Mouse (Mus musculus): ENCODE measurements around the gene Hoxc8.

- TF ChIP-seq CTCF (IDR thresholded peaks at IDR 0.05; ENCODE audit: control insufficient read depth, insufficient read depth, low read length) (no peak), POLR2A (IDR thresholded peaks at IDR 0.05; ENCODE audit: borderline replicate concordance, control insufficient read depth, low read depth, low read length) (no peak)
Measured at GRCm38 (mm10) chr15:103010847-103011555, 20.6 kb downstream of the Hoxc8 start.

Data from bone marrow, adult 2 months (tissue).